Mouse (Mus musculus) heart, adult 2 months (tissue): ENCODE data around the gene Rspry1. TPM values are rescaled to one million over a fixed set of nuclear protein-coding genes. Genes with fewer than 3 reads are reported as not detected.
A peak's percentile ranks its signal among the peaks of the same experiment; 100 is the strongest.

Experiments
- DNase-seq, 2 experiments: peaks; one replicate each; pipeline ENCODE4 v3.0.0; 2021
- H3K27ac ChIP-seq: fragments of 200-600 bp; 2 replicates; pipeline ENCODE4 v1.8.1; 2022
- H3K27me3 ChIP-seq: fragments of 200-500 bp; 2 replicates; pipeline ENCODE4 v1.6.1; 2012; ENCODE audit warnings: mild to moderate bottlenecking, low read length, inconsistent platforms, mixed read lengths; ENCODE audit not compliant: control insufficient read depth, insufficient read depth
- H3K36me3 ChIP-seq: fragments of 200-500 bp; 2 replicates; pipeline ENCODE4 v1.6.1; 2012; ENCODE audit warnings: low read length, inconsistent platforms; ENCODE audit not compliant: control insufficient read depth, insufficient read depth
- H3K4me1 ChIP-seq: fragments of 200-500 bp; 2 replicates; pipeline ENCODE4 v1.6.1; 2011; ENCODE audit warnings: low read length; ENCODE audit not compliant: control insufficient read depth, insufficient read depth
- H3K4me3 ChIP-seq: fragments of 200-600 bp; 2 replicates; pipeline ENCODE4 v1.8.1; 2022
- H3K79me2 ChIP-seq: fragments of 200-500 bp; replicated peaks from 2 replicates; pipeline ENCODE4 v1.6.1; 2012; ENCODE audit warnings: mild to moderate bottlenecking, inconsistent platforms, low read length, moderate library complexity, mixed read lengths; ENCODE audit not compliant: control insufficient read depth, insufficient read depth
- H3K9ac ChIP-seq: fragments of 200-500 bp; 2 replicates; pipeline ENCODE4 v1.6.1; 2012; ENCODE audit warnings: low read depth, mild to moderate bottlenecking, control low read depth, inconsistent platforms, low read length, mixed read lengths
- CTCF ChIP-seq: fragments of 200-600 bp; IDR thresholded peaks from 2 replicates; pipeline ENCODE4 v1.8.1; 2022; ENCODE audit warnings: antibody characterized with exemption, mild to moderate bottlenecking, moderate library complexity
- EP300 ChIP-seq: fragments of 200-500 bp; IDR thresholded peaks from 2 replicates; pipeline ENCODE4 v1.6.1; 2011; ENCODE audit warnings: low read depth, low read length, control low read depth; ENCODE audit not compliant: insufficient read depth
- POLR2A ChIP-seq: fragments of 200-500 bp; IDR thresholded peaks from 2 replicates; pipeline ENCODE4 v1.6.1; 2011; ENCODE audit warnings: mild to moderate bottlenecking, low read depth, low read length, control low read depth; ENCODE audit not compliant: insufficient read depth
- WGBS: fragments of 180-500 bp; shearing (Covaris S2); methylation state at CpG from one replicate; pipeline ENCODE4 v1.1.7; 2018; 5-methylcytosine and 5-hydroxymethylcytosine counted together
- intact Hi-C: fragments of 180-260 bp; cut with DNase I; formaldehyde crosslinking; loops from one replicate; pipeline ENCODE4 v1.15.1; 2025
- polyA plus RNA-seq: library from polyadenylated mRNA; depleted of rRNA; stranded (reverse); fragments of >200 nt; gene quantifications from 2 replicates; pipeline ENCODE4 v1.2.3, GENCODE M21; 2012
- total RNA-seq, 2 experiments: library from RNA; stranded (reverse); gene quantifications; 2 replicates each; pipeline ENCODE4 v1.2.3; 2021

Gene Rspry1
- total and polyA plus RNA-seq, 3 experiments = 3.8 to 10.6 (median 10.1) TPM

- TF ChIP-seq CTCF = no peak
- no peak for TF ChIP-seq EP300
- TF ChIP-seq POLR2A = no peak
- Histone ChIP-seq H3K4me1 (no peaks in the 10 kb centered on the region), H3K27ac (no peak overlapping the region), H3K27me3 (no peaks in the 10 kb centered on the region), H3K36me3 (no peaks in the 10 kb centered on the region), H3K4me3 (no peak overlapping the region), H3K9ac (no peak overlapping the region), H3K79me2 (no peaks in the 10 kb centered on the region)
- 77% methylated on average over 16 of the region's 16 CpGs for WGBS
- intact Hi-C loops = no loop called here
- no peak for DNase-seq
These were observed 27.4 kb upstream of the Rspry1 start for GRCm38 (mm10) chr8:94574159-94574907.

GRCm38 (mm10) chr8:94575148-94575547, 26.6 kb upstream of the Rspry1 start:
- Histone ChIP-seq H3K4me1 (no peaks in the 10 kb centered on the region), H3K79me2 (no peaks in the 10 kb centered on the region), H3K27ac (no peak overlapping the region), H3K36me3 (no peaks in the 10 kb centered on the region), H3K9ac (no peak overlapping the region), H3K4me3 (no peak overlapping the region), H3K27me3 (no peaks in the 10 kb centered on the region)
- intact Hi-C loops = no loop called here
- no peak for DNase-seq
- WGBS = 86% methylated on average over 4 of the region's 4 CpGs
- TF ChIP-seq EP300 (no peak), CTCF (no peak), POLR2A (no peak)

- no peak for DNase-seq
- no peak for TF ChIP-seq POLR2A
- no peak for TF ChIP-seq EP300
- no peak for TF ChIP-seq CTCF
- Histone ChIP-seq H3K9ac (no peak overlapping the region), H3K27ac (no peak overlapping the region), H3K27me3 (no peaks in the 10 kb centered on the region), H3K4me1 (peaks cover 2% of the 10 kb centered on the region; the same call in 1 of the 2 replicates), H3K79me2 (no peaks in the 10 kb centered on the region), H3K36me3 (no peaks in the 10 kb centered on the region), H3K4me3 (no peak overlapping the region)
- intact Hi-C loops = loop anchor here (5.0 kb wide), 1 partner anchor 250 kb away; no protein-coding TSS in a partner anchor
- 76% methylated on average over 7 of the region's 7 CpGs for WGBS
These were observed 19.8 kb upstream of the Rspry1 start for GRCm38 (mm10) chr8:94581820-94582483.

- TF ChIP-seq CTCF (no peak), EP300 (no peak), POLR2A (no peak)
- H3K4me1 ChIP-seq = peaks cover 2% of the 10 kb centered on the region; the same call in 1 of the 2 replicates
- H3K9ac ChIP-seq = no peak overlapping the region
- no peaks in the 10 kb centered on the region for H3K79me2 ChIP-seq
- intact Hi-C loops = loop anchor here (5.0 kb wide), 1 partner anchor 250 kb away; no protein-coding TSS in a partner anchor
- H3K27me3 ChIP-seq = no peaks in the 10 kb centered on the region
- WGBS = 91% methylated on average over 6 of the region's 6 CpGs
- DNase-seq = no peak
- no peak overlapping the region for H3K4me3 ChIP-seq
- no peak overlapping the region for H3K27ac ChIP-seq
- no peaks in the 10 kb centered on the region for H3K36me3 ChIP-seq
These were observed 19.2 kb upstream of the Rspry1 start for GRCm38 (mm10) chr8:94582569-94582968.

GRCm38 (mm10) chr8:94584238-94584817, 17.4 kb upstream of the Rspry1 start:
- H3K79me2 ChIP-seq = no peaks in the 10 kb centered on the region
- H3K4me3 ChIP-seq = no peak overlapping the region
- WGBS = 34% methylated on average over 4 of the region's 4 CpGs
- peaks cover 2% of the 10 kb centered on the region; the same call in 1 of the 2 replicates for H3K4me1 ChIP-seq
- no peak overlapping the region for H3K27ac ChIP-seq
- TF ChIP-seq POLR2A (no peak), EP300 (no peak), CTCF (peak; percentile 80)
- peak in 1 of 2 experiments; percentile 33 for DNase-seq
- no peak overlapping the region for H3K9ac ChIP-seq
- intact Hi-C loops = loop anchor here (1.0 to 5.0 kb wide), 3 partner anchors 56 to 252 kb away; no protein-coding TSS in a partner anchor
- no peaks in the 10 kb centered on the region for H3K27me3 ChIP-seq
- no peaks in the 10 kb centered on the region for H3K36me3 ChIP-seq
